Mouse (Mus musculus) v-Abl transformed pro-B cells (cell line): ENCODE data around the gene Zdhhc13.

ENCODE experiments used
- in situ Hi-C, 2 experiments: fragments of 400-800 bp; cut with MboI; formaldehyde crosslinking; loops; one replicate each; pipeline ENCODE4 v1.15.1; 2025; ENCODE audit not compliant: unreplicated experiment in 2 of 2

Zdhhc13 gene

GRCm38 (mm10) chr7:48777721-48778504, 10.9 kb upstream of the Zdhhc13 start:
- in situ Hi-C loops: loop anchor here in 1 of 2 experiments (25.0 kb wide), 1 partner anchor 1009 kb away; the partner anchor contains the start of gene Prmt3

GRCm38 (mm10) chr7:48779110-48779509, 9.7 kb upstream of the Zdhhc13 start:
- in situ Hi-C loops: loop anchor here in 1 of 2 experiments (25.0 kb wide), 1 partner anchor 1008 kb away; the partner anchor contains the start of gene Prmt3

GRCm38 (mm10) chr7:48782432-48782831, 6.4 kb upstream of the Zdhhc13 start:
- in situ Hi-C loops: loop anchor here in 1 of 2 experiments (25.0 kb wide), 1 partner anchor 1005 kb away; the partner anchor contains the start of gene Prmt3

DNA sequence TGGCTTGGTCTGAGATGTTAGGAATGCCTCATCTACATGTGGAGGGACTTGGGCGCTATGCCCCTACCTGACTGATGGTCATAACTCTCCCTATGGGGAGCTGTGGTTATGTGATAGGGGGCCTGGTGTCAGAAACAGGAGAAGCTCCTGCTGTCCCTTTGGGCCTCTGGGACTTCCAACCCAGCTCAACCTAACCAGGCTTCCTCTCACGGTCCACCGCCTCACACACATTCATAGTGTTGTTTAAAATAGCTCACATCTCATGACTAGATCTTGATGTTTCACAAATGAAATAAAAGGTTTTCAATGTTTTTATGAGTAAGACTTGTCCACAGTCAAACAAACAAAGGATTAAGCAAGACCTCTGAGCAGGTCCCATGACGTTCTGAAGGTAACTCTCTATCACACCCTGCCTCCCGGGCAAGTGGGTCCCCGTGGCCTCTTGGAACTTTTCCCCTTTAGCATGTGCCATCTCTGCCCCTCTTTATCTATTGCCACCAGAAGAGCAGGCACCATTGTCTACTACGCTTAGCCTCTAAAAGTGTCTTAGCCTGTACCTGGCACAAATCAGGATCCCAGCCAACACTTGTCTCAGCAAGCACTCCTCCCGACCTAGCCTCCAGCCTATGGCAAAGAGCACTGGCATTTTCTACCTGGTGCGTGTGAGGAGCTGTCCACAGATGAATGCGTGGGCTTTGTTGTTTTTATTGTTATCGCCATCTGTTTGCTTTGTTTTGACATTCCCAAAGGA, 3.9 kb upstream of the Zdhhc13 start:
- in situ Hi-C loops: loop anchor here (5.0 to 25.0 kb wide), 3 partner anchors 33 to 1002 kb away; partner anchors contain the start of gene Prmt3 (in 1 of the 2)

DNA sequence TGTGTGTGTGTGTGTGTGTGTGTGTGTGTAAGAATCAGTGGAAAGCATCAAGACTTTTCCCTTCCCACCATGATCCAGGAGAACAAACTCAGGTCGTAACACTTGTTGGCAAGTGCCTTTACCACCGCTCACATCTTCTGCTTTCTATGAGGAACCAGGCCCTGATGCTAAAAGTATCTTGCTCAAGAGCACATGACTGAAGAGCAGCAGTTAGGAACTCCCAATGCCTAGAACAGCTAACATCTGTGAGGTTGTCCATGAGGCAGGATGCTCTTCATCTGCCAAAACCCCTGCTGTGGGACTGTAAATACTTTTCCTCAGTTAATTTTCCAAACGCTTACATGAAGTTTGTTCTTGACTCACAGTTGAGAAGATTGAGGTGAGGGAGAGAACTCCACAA, 455 bp upstream of the Zdhhc13 start:
- in situ Hi-C loops: loop anchor here (5.0 to 25.0 kb wide), 3 partner anchors 36 to 999 kb away; partner anchors contain the start of gene Prmt3 (in 1 of the 2)

DNA sequence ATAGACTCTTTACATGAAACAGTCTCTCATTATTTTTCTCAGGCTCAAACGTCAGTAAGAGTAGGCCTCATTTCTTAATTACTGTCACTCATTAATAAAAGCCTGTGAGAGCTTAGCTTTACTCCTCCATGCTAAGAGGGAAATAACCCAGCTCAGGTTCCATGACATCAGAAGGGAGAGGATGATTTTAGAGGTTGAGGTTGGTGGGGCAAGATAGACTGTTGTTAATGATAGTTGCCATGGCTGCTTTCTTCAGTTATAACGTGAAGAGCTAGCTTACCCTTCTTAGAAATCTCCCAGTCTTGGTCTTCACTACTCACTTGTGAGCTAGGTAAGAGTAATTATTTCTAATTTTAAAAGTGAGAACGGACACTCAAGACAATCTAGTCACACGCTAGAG, 1.3 kb downstream of the Zdhhc13 start:
- in situ Hi-C loops: loop anchor here (5.0 to 25.0 kb wide), 2 partner anchors 87 to 997 kb away; partner anchors contain the start of gene Prmt3 (in 1 of the 2)

- in situ Hi-C loops: loop anchor here (5.0 to 25.0 kb wide), 2 partner anchors 86 to 996 kb away; partner anchors contain the start of gene Prmt3 (in 1 of the 2)
Measured at GRCm38 (mm10) chr7:48791412-48791811, 2.6 kb downstream of the Zdhhc13 start.

- in situ Hi-C loops: loop anchor here in 1 of 2 experiments (25.0 kb wide), 1 partner anchor 992 kb away; the partner anchor contains the start of gene Prmt3
Measured at GRCm38 (mm10) chr7:48795130-48795529, 6.3 kb downstream of the Zdhhc13 start.

DNA sequence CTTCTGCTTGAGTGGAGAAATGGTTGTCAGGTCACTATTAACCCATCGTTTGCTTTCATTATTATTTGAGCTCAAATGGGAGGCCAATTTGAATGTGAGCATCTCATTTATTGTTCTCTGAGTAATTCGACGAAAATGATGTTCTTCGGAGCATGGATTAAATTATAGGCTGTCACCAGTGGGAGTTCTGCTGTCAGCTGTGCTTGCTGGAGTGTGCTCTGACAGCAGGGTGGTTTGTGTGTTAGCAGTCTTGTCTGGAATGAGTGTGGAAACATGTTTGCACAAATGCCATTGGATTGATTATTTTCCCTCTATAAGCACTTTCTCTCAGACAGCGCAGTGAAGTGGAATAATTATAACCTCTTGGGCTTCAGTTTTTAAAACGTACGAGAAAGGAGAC, 14.6 kb downstream of the Zdhhc13 start:
- in situ Hi-C loops: no loop called here

DNA sequence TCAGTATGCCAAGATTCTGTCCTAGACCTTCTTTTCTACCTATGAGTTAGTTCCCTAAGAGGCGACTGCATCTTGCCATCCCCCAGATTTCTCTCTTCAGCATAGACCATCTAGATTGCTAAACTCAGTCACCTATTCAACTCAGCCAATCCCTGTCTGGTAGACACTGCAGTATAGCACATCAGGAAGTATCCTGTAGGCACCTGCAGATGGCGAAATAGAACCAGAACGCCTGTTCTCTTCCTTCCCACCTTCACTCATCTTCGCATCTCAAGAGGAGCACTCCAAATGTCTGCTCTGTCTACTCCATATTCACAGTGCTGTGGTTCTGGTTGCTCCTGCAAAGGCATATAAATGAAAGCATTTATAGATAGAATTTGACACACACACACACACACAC, 17.8 kb downstream of the Zdhhc13 start:
- in situ Hi-C loops: no loop called here

- in situ Hi-C loops: no loop called here
Measured at GRCm38 (mm10) chr7:48810652-48811051, 21.8 kb downstream of the Zdhhc13 start.

GRCm38 (mm10) chr7:48812358-48812757, 23.6 kb downstream of the Zdhhc13 start:
- in situ Hi-C loops: no loop called here

GRCm38 (mm10) chr7:48813594-48813993, 24.8 kb downstream of the Zdhhc13 start:
- in situ Hi-C loops: no loop called here

DNA sequence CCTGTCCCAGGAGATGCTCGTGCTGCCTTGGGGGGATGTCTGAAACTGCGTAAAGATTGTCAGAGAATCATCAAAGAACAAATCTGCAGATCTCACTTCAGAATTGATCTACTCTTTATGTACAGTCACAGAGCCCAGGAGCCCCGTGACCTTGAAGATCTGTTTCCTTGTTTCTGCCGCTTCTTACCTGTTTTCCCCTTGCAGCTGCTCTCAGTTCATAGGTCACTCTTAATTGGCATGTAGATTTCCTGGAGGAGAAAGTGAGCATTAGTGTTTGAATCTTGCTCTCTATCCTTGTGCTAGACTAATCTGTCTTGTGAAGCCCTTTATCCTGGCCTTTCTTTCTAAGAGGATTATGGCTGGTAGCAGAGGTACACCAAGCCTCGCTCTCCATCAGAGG, 32.9 kb downstream of the Zdhhc13 start:
- in situ Hi-C loops: no loop called here

DNA sequence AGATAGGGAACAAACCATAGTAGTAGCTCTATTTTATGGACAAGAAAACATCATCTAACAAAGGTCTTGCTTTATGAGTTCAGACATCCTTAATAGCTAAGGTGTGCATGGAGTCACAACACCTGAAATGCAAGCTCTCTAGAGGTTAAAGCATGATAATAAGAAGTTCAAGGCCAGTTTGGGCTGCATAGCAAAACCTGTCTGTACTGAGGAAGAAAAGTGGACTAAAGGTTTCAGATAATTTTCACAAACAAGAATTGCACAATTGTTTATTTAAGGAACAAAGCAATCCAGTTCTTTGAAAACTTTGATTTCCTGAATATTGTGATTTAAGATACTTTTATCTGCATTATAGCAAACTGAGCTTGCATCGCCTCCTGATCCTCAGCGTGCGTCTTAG, 34.8 kb downstream of the Zdhhc13 start:
- in situ Hi-C loops: no loop called here

GRCm38 (mm10) chr7:48824671-48825070, 35.9 kb downstream of the Zdhhc13 start:
- in situ Hi-C loops: no loop called here

DNA sequence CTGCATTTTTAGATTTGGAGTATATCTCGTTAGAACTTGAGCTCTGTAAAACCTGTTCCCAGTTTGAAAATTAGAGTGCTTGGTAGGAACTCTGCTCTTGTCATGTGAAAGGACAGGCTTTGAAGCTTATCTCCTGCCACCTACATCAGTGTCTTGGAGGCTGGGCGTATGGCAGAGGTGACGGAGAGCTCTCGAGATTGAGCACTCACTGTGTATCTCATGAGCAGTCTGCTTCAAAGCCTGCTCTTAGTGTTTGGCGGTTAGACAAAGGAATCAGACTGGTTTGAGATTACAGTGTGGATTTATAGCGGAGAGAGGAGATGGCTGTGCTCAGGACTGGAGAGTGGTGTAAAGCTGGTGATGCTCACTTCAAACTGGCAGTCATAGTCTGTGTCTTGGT, 36.4 kb downstream of the Zdhhc13 start:
- in situ Hi-C loops: no loop called here

DNA sequence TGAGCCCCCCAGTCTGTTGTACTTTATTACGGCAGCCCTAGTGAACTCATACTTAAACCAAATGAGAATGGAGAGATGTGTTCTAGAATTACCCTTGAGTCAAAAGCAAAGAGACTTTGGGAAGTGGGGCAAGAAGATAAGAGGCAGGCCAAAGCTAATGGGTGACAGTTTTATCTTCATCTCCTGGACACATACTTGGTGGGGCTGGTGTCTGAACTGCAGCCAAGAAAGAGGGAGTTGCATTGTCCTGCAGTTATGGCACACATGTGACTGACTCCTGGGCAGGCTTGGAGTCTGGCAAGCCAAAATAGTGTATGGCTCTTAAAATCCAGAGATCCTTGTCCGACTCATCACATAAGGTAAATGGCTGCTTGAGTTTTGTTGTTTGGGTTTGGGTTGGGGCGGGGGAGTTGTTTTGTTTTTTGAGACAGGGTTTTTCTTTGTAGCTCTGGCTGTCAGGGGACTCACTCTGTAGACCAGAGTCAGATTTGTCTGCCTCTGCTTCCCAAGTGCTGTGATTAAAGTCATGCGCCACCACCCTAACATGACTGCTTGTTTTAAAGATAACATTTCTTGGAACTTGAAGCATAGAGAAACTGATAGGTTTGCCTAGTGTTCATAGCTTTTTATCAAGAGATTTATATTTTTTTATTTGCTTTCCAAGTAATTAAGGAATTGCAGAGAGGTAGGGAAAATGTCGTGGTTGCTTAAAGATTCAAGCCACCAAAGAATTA, 40.5 kb downstream of the Zdhhc13 start:
- in situ Hi-C loops: no loop called here

DNA sequence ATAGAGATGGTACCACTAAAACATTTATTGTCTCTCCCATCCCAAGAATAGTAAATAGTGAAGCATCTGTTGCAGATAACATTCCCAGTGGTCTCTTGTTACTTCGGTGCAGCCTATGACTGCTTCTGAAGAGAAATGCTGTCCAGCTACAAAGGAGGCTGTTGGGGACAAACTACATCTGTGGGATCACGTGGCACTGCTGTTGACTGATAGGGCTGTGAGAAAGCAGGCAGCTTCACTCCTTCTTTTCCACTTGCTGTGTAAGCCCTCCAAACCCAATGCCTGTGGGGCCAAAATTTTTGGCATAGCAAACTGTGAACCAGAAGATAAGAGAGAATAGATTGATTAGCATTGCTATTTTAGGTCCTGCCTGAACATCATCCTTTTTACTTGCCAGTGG, 41.6 kb downstream of the Zdhhc13 start:
- in situ Hi-C loops: no loop called here

GRCm38 (mm10) chr7:48832735-48833134, 43.9 kb downstream of the Zdhhc13 start:
- in situ Hi-C loops: no loop called here
